Mouse (Mus musculus): ENCODE results near the gene Neurl3. TPM values are rescaled to one million over a fixed set of nuclear protein-coding genes. Genes with fewer than 3 reads are reported as not detected.

The Neurl3 gene
- 13.4 and 14.3 TPM in 2 replicates for polyA plus RNA-seq (2012; rRNA removed)

- WGBS, result 55% methylated on average over 5 of the region's 5 CpGs
- no peak for DNase-seq
- H3K27me3 ChIP-seq (ENCODE audit: control insufficient read depth, insufficient read depth, low read length), result no peaks in the 10 kb centered on the region
- H3K27ac ChIP-seq (ENCODE audit: control insufficient read depth, insufficient read depth, low read length), result peak within 1 kb of the TSS; percentile 27; the same call in 1 of the 2 replicates
- H3K4me3 ChIP-seq (ENCODE audit: control insufficient read depth, insufficient read depth, low read length), result peak within 1 kb of the TSS; percentile 10
- H3K36me3 ChIP-seq (ENCODE audit: control insufficient read depth, insufficient read depth, low read length), result no peaks in the 10 kb centered on the region
- H3K4me1 ChIP-seq (replicated peaks; ENCODE audit: control insufficient read depth, insufficient read depth, low read length), result peaks cover 48% of the 10 kb centered on the region
- TF ChIP-seq POLR2A (IDR thresholded peaks at IDR 0.05; ENCODE audit: control insufficient read depth, extremely low read depth, insufficient read depth, low read length, poor library complexity) (no peak), CTCF (IDR thresholded peaks at IDR 0.05; ENCODE audit: borderline replicate concordance, control insufficient read depth, extremely low read depth, insufficient read depth, low read length, poor library complexity) (no peak)
These were observed at the start of gene Neurl3 for GRCm38 (mm10) chr1:36274455-36274854. Gene Neurl3 (minus strand): TSS chr1:36274679.

DNA sequence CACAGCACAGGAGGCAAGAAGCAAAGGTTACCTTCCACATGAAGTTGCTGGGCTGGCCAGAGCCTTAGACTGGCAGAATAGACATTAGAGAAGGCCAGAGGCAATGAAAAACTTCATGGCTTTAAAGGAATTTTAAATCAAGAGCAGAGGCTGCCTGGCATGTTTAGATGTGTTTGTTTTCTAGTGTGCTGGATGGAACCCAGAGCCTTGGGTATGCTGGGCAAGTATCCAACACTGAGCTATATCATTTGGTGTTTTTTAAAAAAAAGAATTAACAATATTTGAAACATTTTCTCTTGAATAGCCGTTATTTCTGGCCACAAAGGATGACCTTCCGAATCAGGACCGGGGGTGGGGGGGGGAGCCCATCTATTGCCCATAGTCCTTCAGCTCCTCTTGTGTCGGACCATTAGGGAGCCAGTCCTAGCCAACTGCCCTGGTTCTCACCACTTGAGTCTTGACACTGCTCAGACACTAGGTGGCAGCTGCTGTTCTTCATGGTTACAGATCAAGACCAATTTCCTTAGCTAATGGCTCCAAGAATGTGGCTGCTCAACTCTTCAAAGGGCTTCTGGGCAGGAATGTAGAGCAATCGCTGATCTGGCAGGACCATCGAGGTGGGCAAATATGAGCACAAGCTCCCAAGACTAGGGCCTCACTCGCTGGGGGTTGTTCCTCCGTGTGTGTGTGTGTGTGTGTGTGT lies 49.4 kb upstream of the Neurl3 start:
- peak; percentile 33 for DNase-seq
- H3K27me3 ChIP-seq (ENCODE audit: control insufficient read depth, insufficient read depth, low read length), result no peaks in the 10 kb centered on the region
- TF ChIP-seq CTCF (IDR thresholded peaks at IDR 0.05; ENCODE audit: borderline replicate concordance, control insufficient read depth, extremely low read depth, insufficient read depth, low read length, poor library complexity) (peak; percentile 11; the same call in 1 of the 2 replicates), POLR2A (IDR thresholded peaks at IDR 0.05; ENCODE audit: control insufficient read depth, extremely low read depth, insufficient read depth, low read length, poor library complexity) (no peak)
- peaks cover 13% of the 10 kb centered on the region; the same call in 1 of the 2 replicates for H3K36me3 ChIP-seq (ENCODE audit: control insufficient read depth, insufficient read depth, low read length)
- 47% methylated on average over 8 of the region's 8 CpGs for WGBS
- no peak overlapping the region for H3K27ac ChIP-seq (ENCODE audit: control insufficient read depth, insufficient read depth, low read length)
- no peak overlapping the region for H3K4me3 ChIP-seq (ENCODE audit: control insufficient read depth, insufficient read depth, low read length)
- no peaks in the 10 kb centered on the region for H3K4me1 ChIP-seq (replicated peaks; ENCODE audit: control insufficient read depth, insufficient read depth, low read length)

DNA sequence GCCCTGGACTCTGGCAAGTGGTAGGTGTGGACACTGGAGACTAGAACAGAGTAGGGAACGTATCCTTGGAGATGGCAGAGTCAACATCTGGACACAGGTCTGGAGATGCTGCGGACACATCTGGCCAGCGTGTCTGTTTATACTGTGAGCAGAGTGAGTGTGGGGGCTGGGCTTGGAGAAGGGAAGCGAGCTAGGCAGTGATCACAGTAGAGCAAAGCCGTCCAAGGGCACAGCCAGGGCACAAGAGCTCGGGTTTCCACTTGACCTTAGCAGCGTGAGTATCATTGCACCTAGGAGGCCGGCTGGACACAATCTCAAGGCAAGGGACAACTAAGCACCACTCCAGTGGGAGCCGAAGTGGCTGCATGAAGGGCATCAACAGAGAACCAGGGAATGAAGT lies 48.6 kb upstream of the Neurl3 start:
- H3K4me1 ChIP-seq (replicated peaks; ENCODE audit: control insufficient read depth, insufficient read depth, low read length), result no peaks in the 10 kb centered on the region
- H3K27ac ChIP-seq (ENCODE audit: control insufficient read depth, insufficient read depth, low read length), result no peak overlapping the region
- no peak overlapping the region for H3K4me3 ChIP-seq (ENCODE audit: control insufficient read depth, insufficient read depth, low read length)
- peaks cover 15% of the 10 kb centered on the region; the same call in 1 of the 2 replicates for H3K36me3 ChIP-seq (ENCODE audit: control insufficient read depth, insufficient read depth, low read length)
- H3K27me3 ChIP-seq (ENCODE audit: control insufficient read depth, insufficient read depth, low read length), result no peaks in the 10 kb centered on the region
- DNase-seq, result no peak
- 89% methylated on average over 9 of the region's 9 CpGs for WGBS
- no peak for TF ChIP-seq CTCF (IDR thresholded peaks at IDR 0.05; ENCODE audit: borderline replicate concordance, control insufficient read depth, extremely low read depth, insufficient read depth, low read length, poor library complexity)
- no peak for TF ChIP-seq POLR2A (IDR thresholded peaks at IDR 0.05; ENCODE audit: control insufficient read depth, extremely low read depth, insufficient read depth, low read length, poor library complexity)

DNA sequence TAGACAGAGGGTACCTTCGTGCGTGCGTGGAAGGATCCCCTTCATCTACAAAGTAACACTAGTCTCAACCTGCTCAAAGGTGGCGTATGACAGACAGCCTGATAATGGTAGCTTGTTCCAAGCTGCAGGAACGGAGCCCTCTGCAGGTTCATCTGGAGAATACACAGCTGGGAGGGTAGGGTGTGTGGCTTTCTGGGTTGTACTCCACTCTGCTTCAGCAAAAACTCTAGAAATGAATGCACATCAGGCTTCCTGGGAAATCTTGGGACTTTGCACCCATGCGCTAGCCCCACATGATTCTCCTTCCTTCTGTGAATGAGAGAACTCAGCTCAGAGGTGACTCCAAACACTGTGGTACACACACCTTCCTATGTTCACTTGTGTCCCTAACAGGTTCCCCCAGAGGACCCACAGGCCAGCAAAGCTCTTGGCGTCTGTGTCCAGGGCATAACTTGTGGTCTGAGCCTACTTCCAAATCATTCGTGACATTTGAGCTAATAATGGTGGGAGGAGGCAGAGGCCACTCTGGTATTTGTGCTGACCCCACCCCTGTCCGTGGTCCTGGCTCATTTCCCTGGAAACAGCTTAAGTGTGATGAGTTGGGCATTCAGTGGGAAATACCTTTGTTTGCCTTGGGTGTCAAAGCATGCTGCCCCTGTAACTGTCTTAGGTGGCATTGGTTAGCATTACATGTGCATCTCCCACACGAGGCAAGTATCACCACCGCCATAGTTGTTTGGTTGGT lies 47.5 kb upstream of the Neurl3 start:
- H3K27me3 ChIP-seq (ENCODE audit: control insufficient read depth, insufficient read depth, low read length), result no peaks in the 10 kb centered on the region
- H3K4me3 ChIP-seq (ENCODE audit: control insufficient read depth, insufficient read depth, low read length), result no peak overlapping the region
- DNase-seq, result peak; percentile 31
- TF ChIP-seq CTCF (IDR thresholded peaks at IDR 0.05; ENCODE audit: borderline replicate concordance, control insufficient read depth, extremely low read depth, insufficient read depth, low read length, poor library complexity) (no peak), POLR2A (IDR thresholded peaks at IDR 0.05; ENCODE audit: control insufficient read depth, extremely low read depth, insufficient read depth, low read length, poor library complexity) (no peak)
- peaks cover 18% of the 10 kb centered on the region; the same call in 1 of the 2 replicates for H3K36me3 ChIP-seq (ENCODE audit: control insufficient read depth, insufficient read depth, low read length)
- no peak overlapping the region for H3K27ac ChIP-seq (ENCODE audit: control insufficient read depth, insufficient read depth, low read length)
- whole genome bisulfite sequencing, result 89% methylated on average over 11 of the region's 11 CpGs
- H3K4me1 ChIP-seq (replicated peaks; ENCODE audit: control insufficient read depth, insufficient read depth, low read length), result no peaks in the 10 kb centered on the region

DNA sequence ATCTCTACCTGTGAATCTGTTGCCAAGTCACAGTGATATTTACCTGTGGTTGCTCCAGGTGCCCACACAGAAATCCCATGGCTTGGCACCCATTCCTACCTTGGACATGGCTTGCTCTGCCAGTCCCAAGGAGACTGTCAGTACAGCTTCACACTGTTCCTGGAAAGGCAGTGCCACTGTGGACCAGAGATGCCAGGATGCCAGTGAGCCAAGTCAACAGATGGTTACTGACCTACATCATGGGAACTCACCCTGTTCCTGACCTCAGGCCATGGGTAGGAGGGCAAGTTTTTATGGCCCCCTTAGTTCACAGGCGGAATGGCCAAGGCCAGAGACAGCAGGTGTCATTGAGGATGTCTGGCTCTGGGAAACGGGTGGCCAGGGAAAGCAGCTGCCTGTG lies 46.7 kb upstream of the Neurl3 start:
- DNase-seq, result no peak
- Histone ChIP-seq H3K27me3 (ENCODE audit: control insufficient read depth, insufficient read depth, low read length) (no peaks in the 10 kb centered on the region), H3K4me1 (replicated peaks; ENCODE audit: control insufficient read depth, insufficient read depth, low read length) (no peaks in the 10 kb centered on the region), H3K4me3 (ENCODE audit: control insufficient read depth, insufficient read depth, low read length) (no peak overlapping the region), H3K36me3 (ENCODE audit: control insufficient read depth, insufficient read depth, low read length) (peaks cover 18% of the 10 kb centered on the region; the same call in 1 of the 2 replicates), H3K27ac (ENCODE audit: control insufficient read depth, insufficient read depth, low read length) (no peak overlapping the region)
- WGBS, result 96% methylated on average over 2 of the region's 2 CpGs
- TF ChIP-seq CTCF (IDR thresholded peaks at IDR 0.05; ENCODE audit: borderline replicate concordance, control insufficient read depth, extremely low read depth, insufficient read depth, low read length, poor library complexity) (no peak), POLR2A (IDR thresholded peaks at IDR 0.05; ENCODE audit: control insufficient read depth, extremely low read depth, insufficient read depth, low read length, poor library complexity) (no peak)

DNA sequence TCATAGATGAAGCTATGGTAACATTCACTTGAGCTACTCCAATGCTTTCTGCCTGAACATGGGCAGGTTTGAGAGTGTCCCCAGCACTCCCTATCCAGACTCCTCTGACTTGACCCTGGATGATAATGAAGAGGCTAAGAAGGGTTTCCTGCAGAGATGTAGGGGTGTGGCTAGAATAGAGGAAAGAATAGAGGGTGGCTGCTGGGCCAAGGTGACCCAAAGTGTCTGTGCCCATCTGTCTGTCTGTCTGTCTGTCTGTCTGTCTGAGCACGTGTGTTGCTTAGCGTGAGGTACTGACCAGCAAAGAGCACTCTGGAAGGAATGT lies 41.3 kb upstream of the Neurl3 start:
- 90% methylated on average over 2 of the region's 2 CpGs for WGBS
- no peak for DNase-seq
- no peak overlapping the region for H3K27ac ChIP-seq (ENCODE audit: control insufficient read depth, insufficient read depth, low read length)
- TF ChIP-seq POLR2A (IDR thresholded peaks at IDR 0.05; ENCODE audit: control insufficient read depth, extremely low read depth, insufficient read depth, low read length, poor library complexity) (no peak), CTCF (IDR thresholded peaks at IDR 0.05; ENCODE audit: borderline replicate concordance, control insufficient read depth, extremely low read depth, insufficient read depth, low read length, poor library complexity) (no peak)
- H3K4me3 ChIP-seq (ENCODE audit: control insufficient read depth, insufficient read depth, low read length), result no peak overlapping the region
- peaks cover 18% of the 10 kb centered on the region; the same call in 1 of the 2 replicates for H3K36me3 ChIP-seq (ENCODE audit: control insufficient read depth, insufficient read depth, low read length)
- no peaks in the 10 kb centered on the region for H3K27me3 ChIP-seq (ENCODE audit: control insufficient read depth, insufficient read depth, low read length)
- H3K4me1 ChIP-seq (replicated peaks; ENCODE audit: control insufficient read depth, insufficient read depth, low read length), result no peaks in the 10 kb centered on the region

Measured in thymus, adult 2 months (tissue).